Mouse (Mus musculus): Measurements from ENCODE around the gene Kcnab1.

- no peak for TF ChIP-seq ETS1 (conservative IDR thresholded peaks at IDR 0.05; ENCODE audit: low read depth, low read length)
- TF ChIP-seq MYC (IDR thresholded peaks at IDR 0.05; ENCODE audit: low read depth, low read length) = no peak
- TF ChIP-seq TBP (conservative IDR thresholded peaks at IDR 0.05; ENCODE audit: low read depth, low read length) = no peak
- no peak for TF ChIP-seq POLR2A (IDR thresholded peaks at IDR 0.05; ENCODE audit: low read depth, low read length)
- TF ChIP-seq CTCF (conservative IDR thresholded peaks at IDR 0.05 in 1 of 2, IDR thresholded peaks at IDR 0.05 in 1 of 2; ENCODE audit: low read depth in 2 of 2, low read length in 2 of 2) = no peak
Observed at GRCm38 (mm10) chr3:65204356-65205075, 95.3 kb downstream of the Kcnab1 start.
